Mouse (Mus musculus): ENCODE data around the gene Dclk1. TPM values are rescaled to one million over a fixed set of nuclear protein-coding genes. Genes with fewer than 3 reads are reported as not detected.

The Dclk1 gene
- total RNA-seq, 1 experiment from 2014 or later: not detected

DNA sequence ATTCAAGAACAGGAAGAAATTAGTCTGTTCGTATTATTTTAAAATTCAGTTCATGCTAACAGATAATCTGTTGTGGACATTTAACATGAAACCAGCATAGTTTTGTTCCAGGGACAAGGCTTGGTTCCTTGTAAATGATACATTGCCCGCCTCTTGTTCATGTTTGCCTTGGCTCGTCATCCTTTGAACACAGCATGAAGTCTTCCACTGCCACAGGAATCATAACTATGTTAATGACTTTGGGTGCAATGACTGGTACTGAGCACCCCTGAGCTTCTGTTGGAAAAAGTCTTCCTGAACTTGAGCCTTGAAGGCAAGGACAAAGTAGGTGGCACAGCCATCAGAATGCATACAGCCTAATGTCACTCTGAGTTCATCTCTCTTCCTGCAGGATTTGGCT, 5.9 kb downstream of the Dclk1 start:
- ATAC-seq (replicated peaks; ENCODE audit: insufficient number of reproducible peaks, low FRiP score, low TSS enrichment, poor library complexity, severe bottlenecking): no peak

DNA sequence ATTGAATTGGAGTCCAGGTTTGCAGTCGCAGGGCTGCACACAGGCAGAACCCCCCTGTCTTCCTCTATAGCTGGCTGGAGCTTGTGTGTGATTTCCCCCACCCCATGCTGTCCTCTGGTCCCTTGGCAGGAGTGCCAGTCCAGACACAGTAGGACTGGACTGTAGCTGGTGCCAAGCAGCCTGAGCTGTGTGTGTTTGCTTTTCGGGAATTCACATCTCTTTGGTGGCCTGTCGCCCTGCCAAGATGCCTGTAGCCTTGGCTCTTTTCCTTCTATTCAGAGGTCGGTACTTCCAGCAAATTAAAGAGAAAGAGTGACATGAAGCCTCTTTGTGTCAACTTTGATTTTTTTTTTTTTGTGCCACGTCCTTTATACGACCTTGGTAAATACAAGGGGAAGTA, 6.3 kb downstream of the Dclk1 start:
- ATAC-seq (replicated peaks; ENCODE audit: insufficient number of reproducible peaks, low FRiP score, low TSS enrichment, poor library complexity, severe bottlenecking): no peak

DNA sequence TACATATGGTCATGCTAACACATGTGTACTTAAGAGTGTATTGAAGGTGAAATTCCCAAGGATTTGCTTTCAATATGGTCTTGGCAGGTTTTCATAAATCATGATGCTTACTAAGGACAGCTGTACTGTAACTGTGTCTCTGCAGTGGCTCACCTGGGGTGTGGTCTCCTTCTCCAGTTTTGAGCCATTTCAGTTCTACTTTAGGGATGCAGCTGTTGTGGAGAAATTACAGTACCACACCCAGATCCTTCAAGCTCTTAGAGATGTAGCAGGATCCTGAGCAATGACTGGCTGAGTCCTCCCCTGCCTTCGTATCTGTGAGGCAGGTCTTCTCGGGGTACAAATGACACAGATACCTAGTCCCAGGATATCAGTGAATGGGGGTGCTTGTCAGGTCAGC, 8.5 kb downstream of the Dclk1 start:
- no peak for ATAC-seq (replicated peaks; ENCODE audit: insufficient number of reproducible peaks, low FRiP score, low TSS enrichment, poor library complexity, severe bottlenecking)

DNA sequence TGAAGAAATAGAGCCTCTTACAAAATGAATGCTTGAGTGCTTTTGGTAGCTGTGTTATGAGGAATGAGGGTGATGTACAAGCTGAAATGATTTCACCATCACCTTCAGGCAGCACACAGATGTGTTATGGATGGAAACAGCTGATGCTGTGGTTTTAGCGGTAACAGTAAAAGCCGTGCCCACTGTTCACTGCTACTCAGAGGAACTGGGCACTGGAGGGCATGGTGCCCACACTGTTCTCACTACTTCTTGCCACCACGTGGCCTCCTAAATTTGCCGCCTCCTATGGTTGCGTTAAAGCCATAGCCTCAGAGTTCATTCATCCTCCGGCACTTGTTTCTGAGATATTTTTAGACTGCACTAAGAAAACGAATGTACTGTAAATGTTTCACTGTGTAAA, 18.0 kb downstream of the Dclk1 start:
- ATAC-seq (replicated peaks; ENCODE audit: insufficient number of reproducible peaks, low FRiP score, low TSS enrichment, poor library complexity, severe bottlenecking): no peak

DNA sequence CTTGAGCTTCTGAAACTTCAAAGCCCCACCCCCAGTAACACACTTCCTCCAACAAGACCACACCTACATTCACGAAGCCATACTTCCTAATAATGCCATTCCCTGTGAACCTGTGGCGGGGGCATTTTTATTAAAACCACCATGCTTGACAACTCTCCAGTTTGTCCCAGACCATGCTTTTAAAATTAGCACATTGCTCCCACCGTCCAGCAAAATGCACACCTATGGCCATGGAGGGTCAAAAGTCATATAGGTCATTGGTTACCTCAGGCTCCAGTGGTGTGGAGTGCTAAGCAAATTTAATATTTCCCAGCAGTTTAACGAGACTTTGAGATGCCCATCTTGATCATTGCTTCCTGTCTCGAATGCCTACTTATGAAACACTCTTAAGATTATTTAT, 23.9 kb downstream of the Dclk1 start:
- ATAC-seq (replicated peaks; ENCODE audit: insufficient number of reproducible peaks, low FRiP score, low TSS enrichment, poor library complexity, severe bottlenecking): no peak

DNA sequence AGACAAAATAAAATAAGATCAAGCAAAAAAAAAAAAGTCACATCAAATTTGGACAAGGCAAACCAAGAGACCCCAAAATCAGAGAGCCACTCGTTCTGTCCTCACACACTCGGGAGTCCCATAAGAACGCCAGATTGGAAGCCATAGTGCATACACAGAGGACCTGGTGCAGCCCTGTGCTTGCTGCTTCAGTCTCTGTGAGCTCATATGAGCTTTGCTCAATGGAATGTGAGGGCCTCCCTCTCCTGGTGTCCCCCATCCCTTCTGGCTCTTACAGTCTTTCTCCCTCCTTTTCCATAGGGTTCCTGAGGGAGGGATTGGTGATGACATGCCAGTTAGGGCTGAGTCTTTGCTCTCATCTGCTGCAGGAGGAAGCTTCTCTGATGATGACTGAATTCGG, 27.6 kb downstream of the Dclk1 start:
- no peak for ATAC-seq (replicated peaks; ENCODE audit: insufficient number of reproducible peaks, low FRiP score, low TSS enrichment, poor library complexity, severe bottlenecking)

DNA sequence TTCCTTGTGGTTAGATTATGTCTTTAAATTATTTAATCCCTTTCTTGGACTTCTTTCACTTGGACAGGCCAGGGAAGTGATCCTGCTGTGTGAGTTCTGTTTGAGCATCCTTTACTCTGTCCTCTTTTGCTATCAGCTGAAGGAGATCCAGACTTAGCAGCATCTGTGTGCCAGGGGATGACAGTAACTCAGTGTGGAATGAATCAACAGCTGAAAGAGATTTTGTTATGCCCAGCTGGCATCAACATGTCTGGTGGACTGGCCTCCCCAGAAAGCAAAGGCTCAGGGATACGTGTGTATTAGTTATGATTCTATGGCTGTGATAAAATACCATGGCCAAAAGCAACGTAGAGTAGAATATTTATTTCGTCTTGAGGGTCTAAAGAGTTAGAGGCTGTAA, 28.2 kb downstream of the Dclk1 start:
- ATAC-seq (replicated peaks; ENCODE audit: insufficient number of reproducible peaks, low FRiP score, low TSS enrichment, poor library complexity, severe bottlenecking): no peak

DNA sequence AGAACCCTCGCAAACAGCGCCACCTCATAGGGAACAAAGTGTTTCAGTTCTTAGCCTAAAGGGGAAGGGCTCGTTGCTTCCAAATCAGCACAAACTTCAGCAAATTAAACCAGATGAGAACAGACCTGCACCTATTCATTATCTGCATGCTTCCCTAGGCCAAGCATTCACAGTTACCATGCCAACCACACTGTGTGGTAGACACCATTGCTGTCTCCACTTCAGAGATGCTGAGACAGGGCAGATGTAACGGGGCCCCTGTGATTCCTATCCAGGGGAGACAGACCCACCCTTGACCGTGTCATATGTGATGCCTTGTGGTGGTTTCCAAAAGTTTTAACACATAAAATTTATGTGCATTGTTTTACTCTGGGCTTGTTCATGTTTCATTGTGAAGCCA, 28.8 kb downstream of the Dclk1 start:
- no peak for ATAC-seq (replicated peaks; ENCODE audit: insufficient number of reproducible peaks, low FRiP score, low TSS enrichment, poor library complexity, severe bottlenecking)

DNA sequence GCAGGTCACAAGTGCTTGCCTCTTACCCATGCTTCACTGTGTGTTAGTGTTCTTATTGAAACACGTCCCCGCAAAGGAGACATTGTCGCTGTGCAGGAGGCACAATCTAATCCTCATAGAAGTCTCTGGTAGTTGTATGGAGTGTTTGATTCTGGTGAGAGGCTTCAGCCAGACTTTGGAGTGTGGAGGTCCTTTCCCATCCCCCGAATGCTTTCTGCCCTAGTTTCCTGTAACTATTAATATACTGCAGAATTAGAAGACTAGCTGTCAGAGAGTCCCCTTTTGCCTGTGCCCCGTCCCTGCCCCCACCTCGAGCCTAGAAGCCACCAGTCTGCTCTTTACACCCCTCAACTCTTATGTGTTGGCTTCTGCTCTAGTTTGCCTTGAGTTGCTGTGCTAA, 30.4 kb downstream of the Dclk1 start:
- ATAC-seq (replicated peaks; ENCODE audit: insufficient number of reproducible peaks, low FRiP score, low TSS enrichment, poor library complexity, severe bottlenecking): no peak

DNA sequence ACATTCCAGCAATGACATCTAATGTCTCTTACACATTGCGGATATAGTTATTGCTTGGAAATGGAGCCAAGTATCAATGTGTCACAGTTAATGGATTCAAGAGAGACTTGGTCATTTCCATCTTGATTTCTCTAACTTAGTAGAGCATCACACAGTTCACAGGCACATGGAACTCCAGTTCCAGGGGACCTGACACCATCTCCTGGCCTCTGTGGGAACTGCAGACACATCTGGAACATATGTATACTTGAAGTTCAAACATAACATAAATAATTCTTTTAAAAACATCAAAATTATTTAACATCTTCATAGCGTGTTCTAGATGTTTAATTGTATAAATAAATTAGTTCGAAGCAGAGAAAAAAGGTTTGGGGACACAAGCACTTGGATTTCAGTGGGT, 34.3 kb downstream of the Dclk1 start:
- ATAC-seq (replicated peaks; ENCODE audit: insufficient number of reproducible peaks, low FRiP score, low TSS enrichment, poor library complexity, severe bottlenecking): no peak

DNA sequence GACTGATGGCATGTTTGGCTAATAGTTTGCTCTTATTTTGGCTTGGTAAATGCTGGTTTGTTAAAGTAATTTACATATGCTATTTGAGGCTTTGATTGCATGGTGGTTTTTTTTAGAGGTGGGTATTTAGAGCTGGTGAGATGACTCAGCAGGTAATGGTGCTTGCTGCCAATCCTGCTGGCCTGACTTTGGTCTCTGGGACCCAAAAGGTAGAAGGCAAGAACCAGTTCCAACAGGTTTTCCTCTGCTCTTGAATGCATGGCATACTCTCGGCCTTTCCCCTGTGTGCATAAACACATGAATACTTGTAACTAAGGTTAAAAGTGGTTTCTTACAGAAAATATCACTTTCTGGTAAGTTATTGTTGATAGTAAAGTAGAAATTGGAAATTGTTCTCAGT, 34.7 kb downstream of the Dclk1 start:
- ATAC-seq (replicated peaks; ENCODE audit: insufficient number of reproducible peaks, low FRiP score, low TSS enrichment, poor library complexity, severe bottlenecking): no peak

DNA sequence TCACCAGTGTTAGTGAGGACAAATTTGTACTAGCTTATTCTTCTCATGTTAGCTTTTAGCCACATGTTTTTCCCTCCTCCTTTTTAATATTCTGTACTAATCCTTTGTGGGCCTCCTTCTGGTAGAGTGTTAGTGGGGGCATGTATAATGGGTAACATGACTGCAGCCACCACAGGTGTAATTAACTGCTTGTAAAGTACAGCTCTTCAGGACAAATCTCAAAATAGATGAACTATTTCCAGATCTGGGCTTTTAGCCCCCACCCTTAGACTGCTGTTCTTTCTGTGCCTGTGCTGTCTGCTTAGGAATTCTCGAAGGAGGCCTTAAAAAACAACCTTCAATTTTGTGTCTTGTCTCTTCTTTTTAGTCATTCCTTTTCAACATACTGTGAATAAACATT, 35.7 kb downstream of the Dclk1 start:
- ATAC-seq (replicated peaks; ENCODE audit: insufficient number of reproducible peaks, low FRiP score, low TSS enrichment, poor library complexity, severe bottlenecking): no peak

DNA sequence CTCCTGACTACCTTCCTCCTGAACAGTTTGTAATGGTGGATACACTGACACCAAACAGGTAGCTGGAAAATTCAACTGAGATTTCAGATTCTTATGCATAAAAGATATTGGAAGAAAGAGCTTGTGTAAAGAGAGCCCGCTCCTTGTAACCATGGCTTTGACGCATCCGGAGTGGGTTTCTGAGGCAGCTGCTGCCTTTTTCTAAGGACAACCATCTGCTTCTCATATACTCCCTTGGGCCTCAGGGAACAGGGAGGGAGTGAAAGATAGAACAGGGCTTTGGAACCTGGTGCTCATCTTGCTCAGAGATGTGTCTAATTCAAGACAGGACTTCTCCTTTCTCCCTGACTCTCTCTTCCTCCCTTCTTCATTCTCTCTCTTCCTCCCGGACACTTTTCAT, 37.8 kb downstream of the Dclk1 start:
- no peak for ATAC-seq (replicated peaks; ENCODE audit: insufficient number of reproducible peaks, low FRiP score, low TSS enrichment, poor library complexity, severe bottlenecking)

DNA sequence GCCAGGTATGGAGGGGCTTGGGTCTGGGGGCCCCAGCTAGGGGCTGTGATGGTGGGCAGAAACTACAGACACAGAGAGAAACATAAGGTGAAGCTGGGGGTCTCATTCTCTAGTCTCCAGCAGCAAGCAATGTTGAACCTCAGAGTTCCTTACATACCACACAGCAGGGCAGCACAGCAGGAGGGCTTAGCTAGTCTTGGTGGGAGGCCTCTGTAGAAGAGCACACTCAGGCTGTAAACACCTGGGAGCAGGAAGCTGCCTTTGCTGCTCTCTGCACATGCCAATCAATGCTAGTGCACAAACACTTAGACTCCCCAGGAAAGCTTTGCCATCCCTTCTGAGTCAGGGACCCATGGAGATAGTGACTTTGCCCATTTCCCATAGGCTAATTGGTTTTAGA, 38.3 kb downstream of the Dclk1 start:
- ATAC-seq (replicated peaks; ENCODE audit: insufficient number of reproducible peaks, low FRiP score, low TSS enrichment, poor library complexity, severe bottlenecking): no peak

DNA sequence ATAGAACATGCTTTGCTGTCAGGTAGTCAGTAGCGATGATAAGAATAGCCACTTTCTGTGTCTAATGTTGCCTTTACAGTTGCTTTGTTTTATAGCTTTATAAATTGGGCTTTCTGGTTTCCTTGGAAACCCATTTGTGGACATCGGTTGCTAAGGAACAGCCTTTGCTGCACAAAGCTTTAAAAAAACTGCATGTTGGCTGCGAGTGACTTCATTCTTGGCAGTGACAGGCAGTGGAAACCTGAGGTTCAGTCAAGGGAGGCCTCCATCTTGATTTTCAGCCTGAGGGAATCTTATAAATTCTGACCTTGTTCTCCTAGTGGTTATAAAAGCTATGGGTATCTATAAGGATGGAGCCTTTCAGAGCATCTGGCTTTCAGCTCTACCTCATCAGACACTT, 42.1 kb downstream of the Dclk1 start:
- ATAC-seq (replicated peaks; ENCODE audit: insufficient number of reproducible peaks, low FRiP score, low TSS enrichment, poor library complexity, severe bottlenecking): no peak

DNA sequence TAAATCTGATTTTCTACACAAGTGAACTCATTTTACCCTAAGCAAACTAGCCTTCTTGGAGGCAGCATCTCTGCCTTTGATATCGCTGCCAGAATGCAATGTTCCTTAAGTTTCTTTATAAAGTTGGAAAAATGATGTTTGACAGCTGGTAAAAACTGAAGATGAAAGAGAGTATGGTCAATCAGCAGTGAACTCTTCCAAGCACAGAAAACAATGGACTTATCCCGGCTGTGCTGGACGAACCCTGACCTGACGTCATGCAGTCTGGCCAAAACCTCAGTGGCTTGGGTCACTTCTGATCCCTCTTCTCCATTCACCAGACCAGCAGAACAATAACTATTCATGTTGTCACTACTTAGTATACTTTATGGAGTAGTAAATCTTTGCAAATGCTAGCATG, 46.6 kb downstream of the Dclk1 start:
- no peak for ATAC-seq (replicated peaks; ENCODE audit: insufficient number of reproducible peaks, low FRiP score, low TSS enrichment, poor library complexity, severe bottlenecking)

DNA sequence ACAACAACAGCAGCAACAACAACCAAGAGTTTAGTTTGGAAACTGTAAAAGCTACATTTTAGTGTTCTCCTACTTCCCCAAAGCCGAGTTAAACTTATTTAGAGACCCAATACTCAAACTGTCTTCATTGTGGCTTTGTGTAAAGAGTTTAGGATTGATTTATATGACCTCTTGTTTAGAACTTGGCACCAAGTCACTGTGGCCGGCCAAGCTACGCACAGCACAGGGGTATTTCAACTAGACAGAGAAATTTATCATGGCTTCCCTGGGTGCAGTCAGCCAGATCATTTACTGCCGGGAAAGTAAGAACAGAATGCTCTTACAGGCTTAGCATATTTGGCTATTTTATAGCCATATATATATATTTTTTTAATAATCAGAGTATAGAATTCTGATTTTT, 49.8 kb downstream of the Dclk1 start:
- ATAC-seq (replicated peaks; ENCODE audit: insufficient number of reproducible peaks, low FRiP score, low TSS enrichment, poor library complexity, severe bottlenecking): no peak

DNA sequence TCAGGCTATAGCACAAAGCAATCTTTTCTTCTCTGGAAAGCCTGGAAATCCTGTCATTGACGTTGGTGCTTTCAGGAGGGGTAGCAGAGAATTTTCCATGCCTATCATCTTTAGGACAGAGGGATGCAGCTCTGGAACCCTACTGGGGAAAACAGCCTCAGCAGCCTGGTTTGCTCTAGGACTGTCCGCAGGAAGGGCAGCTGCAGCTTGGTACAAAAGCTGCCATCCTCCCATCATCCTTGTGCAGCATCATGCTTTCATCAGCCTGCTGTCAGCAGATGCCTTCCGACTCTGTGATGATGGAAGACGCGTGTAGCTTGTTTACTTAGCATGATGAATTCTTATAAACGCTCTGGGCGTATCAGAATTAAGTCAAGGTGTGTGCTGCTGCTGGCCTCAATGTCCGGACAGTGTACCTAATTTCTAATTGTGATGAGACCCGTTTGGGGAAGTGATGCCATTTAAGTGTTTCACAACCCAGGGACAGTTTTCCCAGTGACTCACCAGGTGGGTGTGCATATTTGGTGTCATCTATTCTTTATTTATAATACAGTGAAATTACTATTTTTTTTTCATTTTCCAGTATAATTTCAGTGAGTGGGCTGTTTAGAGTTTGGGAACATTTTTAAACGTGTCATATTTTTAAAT, 50.7 kb downstream of the Dclk1 start:
- ATAC-seq (replicated peaks; ENCODE audit: insufficient number of reproducible peaks, low FRiP score, low TSS enrichment, poor library complexity, severe bottlenecking): no peak

DNA sequence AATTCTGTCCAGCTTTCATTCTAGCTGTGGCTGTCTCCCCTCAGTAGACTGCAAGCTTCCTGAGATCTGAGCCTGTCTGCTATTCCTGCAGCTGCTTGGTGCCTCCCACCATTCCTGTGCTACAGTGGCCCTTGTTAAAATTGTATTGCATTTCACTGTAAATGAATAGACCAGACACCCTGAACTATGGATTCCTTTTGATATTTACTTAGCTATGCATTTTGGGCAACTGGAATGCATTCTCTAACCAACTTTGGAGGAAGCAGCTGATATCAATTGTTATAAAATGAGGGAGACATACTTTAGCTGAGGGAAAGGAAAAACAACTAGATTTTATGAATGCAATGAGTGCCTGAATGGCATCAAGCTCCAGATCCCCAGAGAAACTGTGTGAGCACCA, 63.5 kb downstream of the Dclk1 start:
- ATAC-seq (replicated peaks; ENCODE audit: insufficient number of reproducible peaks, low FRiP score, low TSS enrichment, poor library complexity, severe bottlenecking): no peak

DNA sequence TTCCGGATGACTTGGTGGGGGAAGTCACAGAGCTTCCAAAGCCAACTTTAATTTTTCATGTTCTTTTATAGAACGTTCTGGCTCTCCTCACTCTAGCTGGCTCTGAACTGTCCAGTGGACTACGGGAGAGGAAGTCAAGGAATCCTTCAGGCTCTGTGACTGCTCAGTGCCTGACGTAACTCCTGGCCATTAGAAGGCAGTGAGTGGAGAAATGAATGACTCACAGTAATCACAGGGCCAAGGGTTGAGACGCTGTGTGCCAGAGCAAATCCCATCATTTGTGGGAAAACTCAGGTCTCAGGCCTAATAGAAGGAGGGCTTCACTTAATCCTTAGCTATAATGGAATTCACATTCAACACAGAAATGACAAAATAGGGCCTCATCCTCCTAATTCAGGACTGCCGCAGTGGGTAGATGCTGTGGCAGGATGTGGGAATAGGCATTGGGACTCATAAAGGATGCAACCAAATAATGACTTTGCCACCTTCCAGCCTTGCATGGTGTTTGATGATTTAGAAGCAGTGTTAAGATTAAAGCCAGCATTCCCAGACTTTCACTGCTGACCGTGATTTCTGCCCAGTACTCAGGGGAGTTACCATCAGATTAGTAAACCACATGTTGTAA, 65.5 kb downstream of the Dclk1 start:
- no peak for ATAC-seq (replicated peaks; ENCODE audit: insufficient number of reproducible peaks, low FRiP score, low TSS enrichment, poor library complexity, severe bottlenecking)

DNA sequence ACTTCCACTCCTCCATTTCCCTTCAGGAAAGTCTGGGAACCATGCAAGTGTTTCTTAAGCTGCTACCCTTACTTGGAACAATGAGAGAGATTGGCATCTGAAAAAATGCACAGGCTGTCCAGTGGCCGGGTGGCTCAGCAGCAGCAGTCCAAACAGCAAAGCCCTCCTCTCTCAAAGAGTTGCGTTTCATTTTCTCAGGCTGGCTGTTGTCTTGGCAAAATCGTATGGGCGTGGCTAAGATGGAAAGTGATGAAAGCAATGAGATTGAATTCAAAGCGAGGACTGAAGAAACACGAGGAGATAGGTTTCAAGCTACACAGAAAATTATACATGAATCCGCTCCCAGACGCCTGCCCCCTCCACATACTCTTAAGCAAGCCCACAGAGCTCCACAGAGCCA, 67.8 kb downstream of the Dclk1 start:
- ATAC-seq (replicated peaks; ENCODE audit: insufficient number of reproducible peaks, low FRiP score, low TSS enrichment, poor library complexity, severe bottlenecking): no peak
